Mouse (Mus musculus) E14TG2a.4 (cell line): ENCODE measurements around the gene Ypel4.
"Not testable (repeated sequence)": the region's sequence is repeated elsewhere in the genome, so short reads cannot be mapped to it uniquely, and the experiment has no call there.

Source experiments
- H3K27me3 ChIP-seq: 2 replicates; pipeline ENCODE4 v1.6.1; 2014; ENCODE audit warnings: low read length, control low read depth; ENCODE audit not compliant: insufficient read depth
- H3K36me3 ChIP-seq: 2 replicates; pipeline ENCODE4 v1.6.1; 2014; ENCODE audit warnings: low read length, control low read depth; ENCODE audit not compliant: insufficient read depth
- H3K4me1 ChIP-seq: replicated peaks from 2 replicates; pipeline ENCODE4 v1.6.1; 2014; ENCODE audit warnings: low read depth, low read length, control low read depth
- H3K4me3 ChIP-seq: replicated peaks from 2 replicates; pipeline ENCODE4 v1.5.1; 2014; ENCODE audit warnings: mild to moderate bottlenecking, low read length
- H3K9me3 ChIP-seq: 2 replicates; pipeline ENCODE4 v1.6.1; 2014; ENCODE audit warnings: low read length, control low read depth
- CTCF ChIP-seq: conservative IDR thresholded peaks from 2 replicates; pipeline ENCODE4 v1.5.1; 2014; ENCODE audit warnings: low read length
- NANOG ChIP-seq: IDR thresholded peaks from 2 replicates; pipeline ENCODE4 v1.6.1; 2014; ENCODE audit warnings: borderline replicate concordance, low read length, mixed read lengths
- POU5F1 ChIP-seq: IDR thresholded peaks from 2 replicates; pipeline ENCODE4 v1.6.1; 2014; ENCODE audit warnings: low read length, borderline replicate concordance

Gene Ypel4

GRCm38 (mm10) chr2:84723856-84724255, 10.0 kb upstream of the Ypel4 start:
- H3K27me3 ChIP-seq = no peaks in the 10 kb centered on the region
- H3K4me3 ChIP-seq = no peak overlapping the region
- H3K36me3 ChIP-seq = peaks cover 47% of the 10 kb centered on the region
- TF ChIP-seq CTCF = no peak
- no peak for TF ChIP-seq POU5F1
- no peak for TF ChIP-seq NANOG
- H3K4me1 ChIP-seq = peaks cover 40% of the 10 kb centered on the region
- H3K9me3 ChIP-seq = no peaks in the 10 kb centered on the region

- peaks cover 47% of the 10 kb centered on the region for H3K36me3 ChIP-seq
- TF ChIP-seq CTCF (no peak), NANOG (no peak), POU5F1 (no peak)
- peaks cover 40% of the 10 kb centered on the region for H3K4me1 ChIP-seq
- peak overlapping the region; percentile 90 for H3K4me3 ChIP-seq
- no peaks in the 10 kb centered on the region for H3K9me3 ChIP-seq
- peaks cover 8% of the 10 kb centered on the region for H3K27me3 ChIP-seq
Observed at GRCm38 (mm10) chr2:84725770-84726169, 8.1 kb upstream of the Ypel4 start.

GRCm38 (mm10) chr2:84726716-84727115, 7.1 kb upstream of the Ypel4 start:
- peaks cover 40% of the 10 kb centered on the region for H3K4me1 ChIP-seq
- H3K36me3 ChIP-seq = peaks cover 42% of the 10 kb centered on the region
- TF ChIP-seq NANOG = no peak
- no peaks in the 10 kb centered on the region for H3K9me3 ChIP-seq
- H3K27me3 ChIP-seq = peaks cover 17% of the 10 kb centered on the region
- peak overlapping the region; percentile 90 for H3K4me3 ChIP-seq

GRCm38 (mm10) chr2:84727172-84727858, 6.5 kb upstream of the Ypel4 start, which contains the start of gene Clp1:
Gene Clp1, minus strand, starts transcription at chr2:84727350.
- no peak for TF ChIP-seq CTCF
- H3K4me3 ChIP-seq = peak within 1 kb of the TSS; percentile 90
- H3K27me3 ChIP-seq = peaks cover 18% of the 10 kb centered on the region
- H3K4me1 ChIP-seq = peaks cover 40% of the 10 kb centered on the region
- peaks cover 36% of the 10 kb centered on the region for H3K36me3 ChIP-seq
- H3K9me3 ChIP-seq = no peaks in the 10 kb centered on the region

- Histone ChIP-seq H3K36me3 (peaks cover 30% of the 10 kb centered on the region), H3K27me3 (peaks cover 24% of the 10 kb centered on the region), H3K4me3 (peak overlapping the region; percentile 90; the same call in 1 of the 2 replicates), H3K4me1 (peaks cover 40% of the 10 kb centered on the region)
- not testable (repeated sequence) for H3K9me3 ChIP-seq
Observed at GRCm38 (mm10) chr2:84728191-84728590, 5.7 kb upstream of the Ypel4 start.

- H3K36me3 ChIP-seq = no peaks in the 10 kb centered on the region
- peaks cover 55% of the 10 kb centered on the region for H3K27me3 ChIP-seq
- H3K4me3 ChIP-seq = no peak overlapping the region
- no peaks in the 10 kb centered on the region for H3K9me3 ChIP-seq
- H3K4me1 ChIP-seq = peaks cover 42% of the 10 kb centered on the region
- TF ChIP-seq POU5F1 = no peak
- no peak for TF ChIP-seq NANOG
- no peak for TF ChIP-seq CTCF
Observed at GRCm38 (mm10) chr2:84731206-84731605, 2.7 kb upstream of the Ypel4 start.

GRCm38 (mm10) chr2:84732394-84732793, 1.5 kb upstream of the Ypel4 start:
- H3K4me3 ChIP-seq = no peak overlapping the region

GRCm38 (mm10) chr2:84734351-84734864, 550 bp downstream of the Ypel4 start:
- Histone ChIP-seq H3K4me3 (peak overlapping the region; percentile 69), H3K9me3 (no peaks in the 10 kb centered on the region), H3K27me3 (peaks cover 57% of the 10 kb centered on the region), H3K4me1 (peaks cover 63% of the 10 kb centered on the region), H3K36me3 (peaks cover 3% of the 10 kb centered on the region)
- TF ChIP-seq POU5F1 (no peak), CTCF (no peak), NANOG (no peak)

More at GRCm38 (mm10) chr2:84732394-84732793, 1.5 kb upstream of the Ypel4 start:
- H3K4me1 ChIP-seq = peaks cover 49% of the 10 kb centered on the region
- no peaks in the 10 kb centered on the region for H3K9me3 ChIP-seq
- TF ChIP-seq CTCF (no peak), NANOG (no peak), POU5F1 (no peak)
- no peaks in the 10 kb centered on the region for H3K36me3 ChIP-seq
- peaks cover 57% of the 10 kb centered on the region for H3K27me3 ChIP-seq

GRCm38 (mm10) chr2:84734919-84735318, 1.1 kb downstream of the Ypel4 start:
- Histone ChIP-seq H3K36me3 (peaks cover 8% of the 10 kb centered on the region), H3K9me3 (no peaks in the 10 kb centered on the region), H3K4me3 (peak overlapping the region; percentile 69), H3K4me1 (peaks cover 68% of the 10 kb centered on the region), H3K27me3 (peaks cover 56% of the 10 kb centered on the region)
- TF ChIP-seq POU5F1 (no peak), CTCF (no peak), NANOG (no peak)
